Mouse (Mus musculus): ENCODE measurements around the gene Pabpc4. TPM values are rescaled to one million over a fixed set of nuclear protein-coding genes. Genes with fewer than 3 reads are reported as not detected.
"Not testable (repeated sequence)": the region's sequence is repeated elsewhere in the genome, so short reads cannot be mapped to it uniquely, and the experiment has no call there.

The Pabpc4 gene
- polyA plus RNA-seq, 1 experiment from 2014 or later = 147 TPM

- no peaks in the 10 kb centered on the region for H3K36me3 ChIP-seq (ENCODE audit: control insufficient read depth, insufficient read depth, low read length)
- no peak overlapping the region for H3K9ac ChIP-seq (ENCODE audit: low read depth, low read length)
- no peak overlapping the region for H3K4me3 ChIP-seq (ENCODE audit: low read depth, low read length)
- DNase-seq (ENCODE audit: low spot score) = no peak
- H3K9me3 ChIP-seq (ENCODE audit: control insufficient read depth, low read length) = no peaks in the 10 kb centered on the region
- no peak overlapping the region for H3K4me2 ChIP-seq
- H3K4me1 ChIP-seq (replicated peaks; ENCODE audit: control insufficient read depth, insufficient read depth, low read length) = no peaks in the 10 kb centered on the region
- ATAC-seq (replicated peaks; ENCODE audit: low FRiP score) = no peak
- H3K27ac ChIP-seq (ENCODE audit: low read depth, low read length) = no peak overlapping the region
- H3K27me3 ChIP-seq (replicated peaks; ENCODE audit: control insufficient read depth, insufficient read depth, low read length) = 0 out of 2 replicates have a peak, but pooled peaks cover 3% of the 10 kb centered on the region
- 89% methylated on average over 3 of the region's 3 CpGs for WGBS
Measured at GRCm38 (mm10) chr4:123271063-123271462, 8.9 kb downstream of the Pabpc4 start.

GRCm38 (mm10) chr4:123280117-123280516 is 18.0 kb downstream of the Pabpc4 start:
- no peak for ATAC-seq (replicated peaks; ENCODE audit: low FRiP score)
- 61% methylated on average over 3 of the region's 3 CpGs for WGBS
- Histone ChIP-seq H3K4me1 (replicated peaks; ENCODE audit: control insufficient read depth, insufficient read depth, low read length) (peaks cover 8% of the 10 kb centered on the region), H3K9me3 (ENCODE audit: control insufficient read depth, low read length) (no peaks in the 10 kb centered on the region), H3K9ac (ENCODE audit: low read depth, low read length) (no peak overlapping the region), H3K4me2 (no peak overlapping the region), H3K4me3 (ENCODE audit: low read depth, low read length) (no peak overlapping the region), H3K27ac (ENCODE audit: low read depth, low read length) (no peak overlapping the region), H3K27me3 (replicated peaks; ENCODE audit: control insufficient read depth, insufficient read depth, low read length) (no peaks in the 10 kb centered on the region), H3K36me3 (ENCODE audit: control insufficient read depth, insufficient read depth, low read length) (peaks cover 7% of the 10 kb centered on the region)
- DNase-seq (ENCODE audit: low spot score) = no peak

- Histone ChIP-seq H3K27ac (ENCODE audit: low read depth, low read length) (no peak overlapping the region; the same call in 1 of the 2 replicates), H3K9ac (ENCODE audit: low read depth, low read length) (peak overlapping the region; percentile 85), H3K4me1 (replicated peaks; ENCODE audit: control insufficient read depth, insufficient read depth, low read length) (peaks cover 23% of the 10 kb centered on the region), H3K9me3 (ENCODE audit: control insufficient read depth, low read length) (no peaks in the 10 kb centered on the region), H3K36me3 (ENCODE audit: control insufficient read depth, insufficient read depth, low read length) (peaks cover 31% of the 10 kb centered on the region), H3K4me3 (ENCODE audit: low read depth, low read length) (peak overlapping the region; percentile 90), H3K4me2 (peak overlapping the region; percentile 16; the same call in 1 of the 2 replicates), H3K27me3 (replicated peaks; ENCODE audit: control insufficient read depth, insufficient read depth, low read length) (no peaks in the 10 kb centered on the region)
- peak; percentile 92 for DNase-seq (ENCODE audit: low spot score)
- peak; percentile 90 for ATAC-seq (replicated peaks; ENCODE audit: low FRiP score)
- WGBS = under 1% methylated on average over 25 of the region's 25 CpGs
Measured at GRCm38 (mm10) chr4:123282500-123282899, 20.3 kb downstream of the Pabpc4 start.

GRCm38 (mm10) chr4:123282915-123283674 is 20.9 kb downstream of the Pabpc4 start:
- H3K27ac ChIP-seq (ENCODE audit: low read depth, low read length) = peak overlapping the region; percentile 90; the same call in 1 of the 2 replicates
- H3K9ac ChIP-seq (ENCODE audit: low read depth, low read length) = peak overlapping the region; percentile 85
- H3K4me1 ChIP-seq (replicated peaks; ENCODE audit: control insufficient read depth, insufficient read depth, low read length) = peaks cover 26% of the 10 kb centered on the region
- H3K4me2 ChIP-seq = peak overlapping the region; percentile 92
- peak overlapping the region; percentile 90 for H3K4me3 ChIP-seq (ENCODE audit: low read depth, low read length)
- H3K27me3 ChIP-seq (replicated peaks; ENCODE audit: control insufficient read depth, insufficient read depth, low read length); H3K9me3 ChIP-seq (ENCODE audit: control insufficient read depth, low read length); DNase-seq (ENCODE audit: low spot score): not testable (repeated sequence)
- peaks cover 35% of the 10 kb centered on the region for H3K36me3 ChIP-seq (ENCODE audit: control insufficient read depth, insufficient read depth, low read length)
- under 1% methylated on average over 43 of the region's 55 CpGs for WGBS
- ATAC-seq (replicated peaks; ENCODE audit: low FRiP score) = peak; percentile 45

- H3K4me1 ChIP-seq (replicated peaks; ENCODE audit: control insufficient read depth, insufficient read depth, low read length) = peaks cover 26% of the 10 kb centered on the region
- H3K27ac ChIP-seq (ENCODE audit: low read depth, low read length) = peak overlapping the region; percentile 90
- H3K27me3 ChIP-seq (replicated peaks; ENCODE audit: control insufficient read depth, insufficient read depth, low read length); ATAC-seq (replicated peaks; ENCODE audit: low FRiP score); DNase-seq (ENCODE audit: low spot score); H3K9me3 ChIP-seq (ENCODE audit: control insufficient read depth, low read length): not testable (repeated sequence)
- H3K36me3 ChIP-seq (ENCODE audit: control insufficient read depth, insufficient read depth, low read length) = peaks cover 41% of the 10 kb centered on the region
- H3K4me2 ChIP-seq = peak overlapping the region; percentile 92
- peak overlapping the region; percentile 85 for H3K9ac ChIP-seq (ENCODE audit: low read depth, low read length)
- WGBS = 0% methylated on average over 13 of the region's 15 CpGs
- H3K4me3 ChIP-seq (ENCODE audit: low read depth, low read length) = peak overlapping the region; percentile 90
Measured at GRCm38 (mm10) chr4:123283675-123284064, 21.5 kb downstream of the Pabpc4 start.

- H3K27ac ChIP-seq (ENCODE audit: low read depth, low read length) = peak overlapping the region; percentile 90
- peaks cover 54% of the 10 kb centered on the region for H3K36me3 ChIP-seq (ENCODE audit: control insufficient read depth, insufficient read depth, low read length)
- peak overlapping the region; percentile 92 for H3K4me2 ChIP-seq
- ATAC-seq (replicated peaks; ENCODE audit: low FRiP score) (0 out of 2 replicates have a peak, but pooled peaks have one; percentile 18), DNase-seq (ENCODE audit: low spot score) (no peak)
- peak overlapping the region; percentile 90 for H3K4me3 ChIP-seq (ENCODE audit: low read depth, low read length)
- WGBS = 60% methylated on average over 6 of the region's 6 CpGs
- H3K27me3 ChIP-seq (replicated peaks; ENCODE audit: control insufficient read depth, insufficient read depth, low read length) = no peaks in the 10 kb centered on the region
- H3K4me1 ChIP-seq (replicated peaks; ENCODE audit: control insufficient read depth, insufficient read depth, low read length) = peaks cover 26% of the 10 kb centered on the region
- H3K9ac ChIP-seq (ENCODE audit: low read depth, low read length) = peak overlapping the region; percentile 85
- H3K9me3 ChIP-seq (ENCODE audit: control insufficient read depth, low read length) = no peaks in the 10 kb centered on the region
Measured at GRCm38 (mm10) chr4:123284731-123285624, 22.8 kb downstream of the Pabpc4 start.

GRCm38 (mm10) chr4:123286790-123287189 is 24.6 kb downstream of the Pabpc4 start:
- H3K4me2 ChIP-seq = peak overlapping the region; percentile 92
- DNase-seq (ENCODE audit: low spot score) (no peak), ATAC-seq (replicated peaks; ENCODE audit: low FRiP score) (peak; percentile 80)
- WGBS = 57% methylated on average over 2 of the region's 2 CpGs
- H3K36me3 ChIP-seq (ENCODE audit: control insufficient read depth, insufficient read depth, low read length) = peaks cover 70% of the 10 kb centered on the region
- H3K27ac ChIP-seq (ENCODE audit: low read depth, low read length) = peak overlapping the region; percentile 90
- no peaks in the 10 kb centered on the region for H3K27me3 ChIP-seq (replicated peaks; ENCODE audit: control insufficient read depth, insufficient read depth, low read length)
- H3K9me3 ChIP-seq (ENCODE audit: control insufficient read depth, low read length) = no peaks in the 10 kb centered on the region
- peak overlapping the region; percentile 90 for H3K4me3 ChIP-seq (ENCODE audit: low read depth, low read length)
- H3K9ac ChIP-seq (ENCODE audit: low read depth, low read length) = peak overlapping the region; percentile 85
- peaks cover 26% of the 10 kb centered on the region for H3K4me1 ChIP-seq (replicated peaks; ENCODE audit: control insufficient read depth, insufficient read depth, low read length)

- Histone ChIP-seq H3K4me2 (no peak overlapping the region), H3K36me3 (ENCODE audit: control insufficient read depth, insufficient read depth, low read length) (peaks cover 89% of the 10 kb centered on the region), H3K27ac (ENCODE audit: low read depth, low read length) (no peak overlapping the region), H3K4me1 (replicated peaks; ENCODE audit: control insufficient read depth, insufficient read depth, low read length) (peaks cover 25% of the 10 kb centered on the region), H3K4me3 (ENCODE audit: low read depth, low read length) (no peak overlapping the region), H3K27me3 (replicated peaks; ENCODE audit: control insufficient read depth, insufficient read depth, low read length) (no peaks in the 10 kb centered on the region), H3K9ac (ENCODE audit: low read depth, low read length) (no peak overlapping the region), H3K9me3 (ENCODE audit: control insufficient read depth, low read length) (no peaks in the 10 kb centered on the region)
- 93% methylated on average over 12 of the region's 12 CpGs for WGBS
- ATAC-seq (replicated peaks; ENCODE audit: low FRiP score) (no peak), DNase-seq (ENCODE audit: low spot score) (no peak)
Measured at GRCm38 (mm10) chr4:123289038-123289437, 26.9 kb downstream of the Pabpc4 start.

Measured in liver, embryonic 11.5 days (tissue).